Mouse (Mus musculus) bone marrow macrophage, adult 2 months (primary cell): ENCODE results near the gene Frmd4b.

Experiments
- CTCF ChIP-seq: IDR thresholded peaks from 2 replicates; pipeline ENCODE4 v1.5.1; 2012; ENCODE audit warnings: low read depth, mild to moderate bottlenecking, low read length, moderate library complexity
- POLR2A ChIP-seq: IDR thresholded peaks from 2 replicates; pipeline ENCODE4 v1.6.1; 2012; ENCODE audit warnings: mild to moderate bottlenecking, low read depth, low read length, borderline replicate concordance

DNA sequence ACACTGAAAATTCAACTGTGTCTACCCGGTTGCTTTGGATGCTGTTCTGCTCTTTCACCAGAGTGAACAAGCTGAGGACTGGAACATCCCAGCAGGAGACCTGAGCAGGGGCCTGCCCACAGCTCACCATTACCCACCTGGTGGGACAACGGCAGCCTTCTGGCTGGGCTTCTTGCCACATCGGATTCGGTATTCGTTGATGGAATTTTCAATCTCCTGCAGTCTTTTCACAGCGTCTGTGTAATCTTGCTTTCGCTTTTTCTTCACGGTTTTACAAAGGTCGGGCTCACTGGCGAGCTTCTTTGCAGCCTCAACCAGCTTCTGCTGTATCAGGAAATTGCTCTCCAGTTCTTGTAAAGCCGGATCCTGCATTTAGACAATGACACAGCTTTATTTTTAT lies 312.3 kb downstream of the Frmd4b start:
- TF ChIP-seq CTCF, result no peak
- no peak for TF ChIP-seq POLR2A
